Mouse (Mus musculus): ENCODE measurements at regions not wholly inside any gene's neighbourhood (a gene's known extent, or its start where the extent isn't known, plus 50 kb on each side); places are given as distances from the start of the nearest gene placed in this dataset.

DNA sequence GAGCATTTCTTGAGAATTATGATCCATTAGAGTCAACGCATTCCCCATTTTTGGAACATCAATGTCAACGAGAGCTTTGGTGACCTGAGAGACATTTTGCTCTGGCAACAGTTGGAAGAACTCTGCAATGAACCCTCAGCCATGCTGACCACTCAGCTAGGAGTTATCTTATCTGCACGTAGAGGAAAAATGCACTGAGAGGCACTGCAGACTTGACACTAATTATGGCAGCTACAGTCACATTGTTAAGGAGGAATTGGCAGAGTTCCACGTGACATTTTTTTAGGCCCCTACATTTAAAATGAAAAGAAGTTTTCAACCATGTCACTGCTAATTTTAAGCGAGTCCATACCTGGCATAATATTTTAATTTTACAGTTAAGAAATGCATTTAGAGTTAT lies 197.6 kb upstream of the Tas2r134 start:
- WGBS: 72% methylated on average over 5 of the region's 5 CpGs
- no peak overlapping the region for H3K9ac ChIP-seq (ENCODE audit: low read depth, low read length)
- TF ChIP-seq CTCF (IDR thresholded peaks at IDR 0.05; ENCODE audit: low read depth, low read length) (no peak), POLR2A (IDR thresholded peaks at IDR 0.05; ENCODE audit: extremely low read depth, insufficient read depth, low read length) (no peak)

DNA sequence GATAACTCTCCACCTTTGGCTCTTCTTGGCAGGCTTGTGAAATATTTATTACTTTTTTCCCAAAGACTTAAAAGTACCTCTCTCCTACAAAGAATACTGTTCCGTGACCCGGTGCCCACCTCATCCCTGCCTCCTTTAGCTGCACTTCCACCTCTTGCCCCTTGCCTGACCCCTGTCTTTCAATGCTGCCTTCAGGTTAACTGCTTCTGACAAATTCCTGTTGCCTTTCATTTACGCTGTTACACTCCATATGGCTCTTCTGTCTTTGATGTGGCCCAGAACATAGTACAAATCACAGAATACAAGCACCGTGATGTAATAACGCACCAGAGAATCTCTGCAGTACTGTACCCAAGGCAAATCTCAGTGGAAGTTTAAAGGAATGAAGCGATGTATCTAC lies 204.9 kb upstream of the Tas2r134 start:
- TF ChIP-seq CTCF (IDR thresholded peaks at IDR 0.05; ENCODE audit: low read depth, low read length): no peak

More for the DNA sequence above, 197.6 kb upstream of the Tas2r134 start:
- no peaks in the 10 kb centered on the region for H3K79me2 ChIP-seq (ENCODE audit: control insufficient read depth, insufficient read depth, low read length)
- H3K27ac ChIP-seq (replicated peaks; ENCODE audit: insufficient read depth, low read depth, low read length): no peak overlapping the region
- no peaks in the 10 kb centered on the region for H3K4me1 ChIP-seq (ENCODE audit: control insufficient read depth, insufficient read depth, low read length)
- no peak for DNase-seq (ENCODE audit: extremely low read depth, low read depth, low spot score)
- H3K36me3 ChIP-seq (ENCODE audit: control insufficient read depth, insufficient read depth, low read length): no peaks in the 10 kb centered on the region
- H3K27me3 ChIP-seq (ENCODE audit: control insufficient read depth, insufficient read depth, low read length): no peaks in the 10 kb centered on the region
- no peak overlapping the region for H3K4me3 ChIP-seq (ENCODE audit: insufficient read depth, low read depth, low read length)

DNA sequence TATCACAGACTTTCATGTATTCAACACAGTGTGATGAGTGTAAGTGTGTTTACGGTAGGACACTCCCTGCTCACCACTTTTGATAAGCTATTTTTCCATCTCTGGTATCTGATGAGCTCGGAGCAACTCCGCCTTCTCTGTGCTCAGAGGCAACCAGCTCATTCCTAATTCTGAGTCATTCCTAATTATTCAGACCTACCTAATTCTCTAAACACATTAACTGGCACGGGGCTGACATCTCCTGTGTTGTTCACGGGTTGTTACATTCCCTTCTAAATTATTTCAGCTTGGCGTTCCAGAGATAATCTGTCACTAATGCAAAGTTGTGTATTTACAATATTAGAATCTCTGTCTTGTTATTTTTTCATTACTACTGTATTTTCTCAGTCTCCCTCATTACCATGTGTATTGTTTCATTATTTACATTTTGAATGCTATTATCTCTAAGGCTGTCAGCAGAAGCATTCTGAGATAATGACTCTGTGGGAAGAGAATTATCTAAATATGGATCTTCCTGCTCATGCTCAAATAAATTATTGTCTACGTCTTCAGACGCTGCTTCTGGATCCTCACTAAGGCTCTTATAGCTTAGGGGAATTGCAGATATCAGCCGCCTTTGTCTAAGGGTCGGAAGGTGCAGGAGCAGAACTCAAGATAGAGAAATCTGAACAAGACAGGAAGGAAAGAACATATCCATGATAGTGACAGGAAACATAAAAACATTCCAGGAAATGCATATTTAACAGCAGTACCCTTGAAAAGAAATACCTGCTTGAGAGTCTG lies 209.2 kb upstream of the Tas2r134 start:
- no peaks in the 10 kb centered on the region for H3K27me3 ChIP-seq (ENCODE audit: control insufficient read depth, insufficient read depth, low read length)
- WGBS: 82% methylated on average over 10 of the region's 10 CpGs
- no peaks in the 10 kb centered on the region for H3K79me2 ChIP-seq (ENCODE audit: control insufficient read depth, insufficient read depth, low read length)
- DNase-seq (ENCODE audit: extremely low read depth, low read depth, low spot score): no peak
- H3K4me3 ChIP-seq (ENCODE audit: insufficient read depth, low read depth, low read length): no peak overlapping the region
- no peaks in the 10 kb centered on the region for H3K4me1 ChIP-seq (ENCODE audit: control insufficient read depth, insufficient read depth, low read length)
- TF ChIP-seq POLR2A (IDR thresholded peaks at IDR 0.05; ENCODE audit: extremely low read depth, insufficient read depth, low read length) (no peak), CTCF (IDR thresholded peaks at IDR 0.05; ENCODE audit: low read depth, low read length) (no peak)
- no peaks in the 10 kb centered on the region for H3K36me3 ChIP-seq (ENCODE audit: control insufficient read depth, insufficient read depth, low read length)
- no peak overlapping the region for H3K9ac ChIP-seq (ENCODE audit: low read depth, low read length)
- H3K27ac ChIP-seq (replicated peaks; ENCODE audit: insufficient read depth, low read depth, low read length): no peak overlapping the region

More for the DNA sequence above, 204.9 kb upstream of the Tas2r134 start:
- Histone ChIP-seq H3K27ac (replicated peaks; ENCODE audit: insufficient read depth, low read depth, low read length) (no peak overlapping the region), H3K4me3 (ENCODE audit: insufficient read depth, low read depth, low read length) (no peak overlapping the region), H3K27me3 (ENCODE audit: control insufficient read depth, insufficient read depth, low read length) (no peaks in the 10 kb centered on the region), H3K36me3 (ENCODE audit: control insufficient read depth, insufficient read depth, low read length) (no peaks in the 10 kb centered on the region), H3K4me1 (ENCODE audit: control insufficient read depth, insufficient read depth, low read length) (no peaks in the 10 kb centered on the region), H3K9ac (ENCODE audit: low read depth, low read length) (no peak overlapping the region), H3K79me2 (ENCODE audit: control insufficient read depth, insufficient read depth, low read length) (no peaks in the 10 kb centered on the region)
- 80% methylated on average over 6 of the region's 6 CpGs for WGBS
- DNase-seq (ENCODE audit: extremely low read depth, low read depth, low spot score): no peak

DNA sequence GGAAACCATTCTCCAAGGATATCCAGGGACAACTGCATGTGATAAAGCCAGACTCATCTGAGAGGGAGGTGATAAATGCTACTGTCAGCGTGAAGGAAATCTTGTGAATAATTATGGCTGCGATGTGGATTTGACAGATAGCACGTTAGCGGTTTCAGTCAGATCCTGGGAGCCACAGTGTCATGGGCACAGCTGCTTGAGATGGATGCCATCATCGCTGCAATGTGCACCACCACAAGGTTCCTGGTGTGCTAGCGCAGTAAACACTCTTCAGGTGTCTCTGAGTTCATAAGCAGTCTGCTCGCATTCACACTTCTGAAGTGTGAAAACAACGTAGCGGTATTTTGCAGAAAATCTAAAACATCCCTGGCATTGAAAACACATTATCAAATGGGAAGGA lies 238.9 kb upstream of the Tas2r134 start:
- Histone ChIP-seq H3K27me3 (ENCODE audit: control insufficient read depth, insufficient read depth, low read length) (no peaks in the 10 kb centered on the region), H3K27ac (replicated peaks; ENCODE audit: insufficient read depth, low read depth, low read length) (no peak overlapping the region), H3K79me2 (ENCODE audit: control insufficient read depth, insufficient read depth, low read length) (no peaks in the 10 kb centered on the region), H3K36me3 (ENCODE audit: control insufficient read depth, insufficient read depth, low read length) (no peaks in the 10 kb centered on the region), H3K4me1 (ENCODE audit: control insufficient read depth, insufficient read depth, low read length) (no peaks in the 10 kb centered on the region), H3K4me3 (ENCODE audit: insufficient read depth, low read depth, low read length) (no peak overlapping the region), H3K9ac (ENCODE audit: low read depth, low read length) (no peak overlapping the region)
- 91% methylated on average over 9 of the region's 9 CpGs for WGBS
- TF ChIP-seq CTCF (IDR thresholded peaks at IDR 0.05; ENCODE audit: low read depth, low read length): no peak
- TF ChIP-seq POLR2A (IDR thresholded peaks at IDR 0.05; ENCODE audit: extremely low read depth, insufficient read depth, low read length): no peak
- no peak for DNase-seq (ENCODE audit: extremely low read depth, low read depth, low spot score)

DNA sequence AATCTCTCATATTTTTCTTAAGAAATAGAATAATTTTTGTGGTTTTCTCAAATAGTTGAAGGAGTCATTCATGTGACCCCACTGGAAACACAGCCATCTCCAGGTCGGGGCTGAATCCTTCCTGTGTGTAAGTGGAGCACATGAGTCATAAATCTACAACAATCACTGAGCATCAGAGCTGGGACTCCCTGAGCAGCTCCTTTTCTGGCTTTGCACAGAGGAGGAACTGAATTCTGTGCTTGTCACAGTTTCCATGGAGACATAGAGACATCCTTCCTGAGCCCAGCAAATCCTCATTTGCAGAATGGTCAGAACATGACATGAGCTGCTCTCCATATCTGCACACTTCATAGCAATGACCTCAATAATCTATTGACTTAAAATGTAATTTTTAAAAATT lies 238.2 kb upstream of the Rnd3 start:
- WGBS: 50% methylated on average over 1 of the region's 1 CpGs
- H3K4me3 ChIP-seq (ENCODE audit: insufficient read depth, low read depth, low read length): no peak overlapping the region
- H3K27me3 ChIP-seq (ENCODE audit: control insufficient read depth, insufficient read depth, low read length): no peaks in the 10 kb centered on the region

DNA sequence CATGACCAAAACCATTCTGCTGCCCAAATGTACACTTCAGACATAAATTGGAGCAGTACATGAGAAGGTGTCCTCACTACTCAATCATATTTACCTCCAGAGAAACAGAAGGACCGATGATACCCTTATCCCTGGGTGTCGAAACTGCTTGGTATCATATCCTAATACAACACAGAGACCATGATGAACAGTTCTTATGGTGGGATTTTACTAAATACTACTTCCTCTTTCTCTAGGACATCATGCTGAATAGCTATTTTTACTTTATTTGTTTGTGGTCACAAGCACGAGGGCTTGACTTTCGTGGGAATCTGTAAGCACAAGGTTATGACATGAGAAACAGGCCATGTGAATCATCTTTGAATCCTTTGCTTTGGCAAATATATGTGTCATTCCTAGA lies 227.7 kb upstream of the Rnd3 start:
- TF ChIP-seq POLR2A (IDR thresholded peaks at IDR 0.05; ENCODE audit: extremely low read depth, insufficient read depth, low read length): no peak
- TF ChIP-seq CTCF (IDR thresholded peaks at IDR 0.05; ENCODE audit: low read depth, low read length): no peak
- Histone ChIP-seq H3K9ac (ENCODE audit: low read depth, low read length) (no peak overlapping the region), H3K79me2 (ENCODE audit: control insufficient read depth, insufficient read depth, low read length) (no peaks in the 10 kb centered on the region), H3K4me1 (ENCODE audit: control insufficient read depth, insufficient read depth, low read length) (no peaks in the 10 kb centered on the region), H3K27ac (replicated peaks; ENCODE audit: insufficient read depth, low read depth, low read length) (no peak overlapping the region), H3K36me3 (ENCODE audit: control insufficient read depth, insufficient read depth, low read length) (no peaks in the 10 kb centered on the region), H3K27me3 (ENCODE audit: control insufficient read depth, insufficient read depth, low read length) (no peaks in the 10 kb centered on the region), H3K4me3 (ENCODE audit: insufficient read depth, low read depth, low read length) (no peak overlapping the region)
- peak; percentile 12 for DNase-seq (ENCODE audit: extremely low read depth, low read depth, low spot score)
- WGBS: 84% methylated on average over 4 of the region's 4 CpGs

More for the DNA sequence above, 238.2 kb upstream of the Rnd3 start:
- no peaks in the 10 kb centered on the region for H3K79me2 ChIP-seq (ENCODE audit: control insufficient read depth, insufficient read depth, low read length)
- H3K4me1 ChIP-seq (ENCODE audit: control insufficient read depth, insufficient read depth, low read length): no peaks in the 10 kb centered on the region
- DNase-seq (ENCODE audit: extremely low read depth, low read depth, low spot score): no peak
- no peaks in the 10 kb centered on the region for H3K36me3 ChIP-seq (ENCODE audit: control insufficient read depth, insufficient read depth, low read length)
- TF ChIP-seq POLR2A (IDR thresholded peaks at IDR 0.05; ENCODE audit: extremely low read depth, insufficient read depth, low read length): no peak
- TF ChIP-seq CTCF (IDR thresholded peaks at IDR 0.05; ENCODE audit: low read depth, low read length): no peak
- H3K27ac ChIP-seq (replicated peaks; ENCODE audit: insufficient read depth, low read depth, low read length): no peak overlapping the region
- no peak overlapping the region for H3K9ac ChIP-seq (ENCODE audit: low read depth, low read length)

All from liver, adult 2 months (tissue).